Mouse (Mus musculus): ENCODE data around the gene Slc16a5. TPM values are rescaled to one million over a fixed set of nuclear protein-coding genes. Genes with fewer than 3 reads are reported as not detected.

Slc16a5 gene
- polyA plus RNA-seq, 1 experiment from 2014 or later, result 31.5 TPM

DNA sequence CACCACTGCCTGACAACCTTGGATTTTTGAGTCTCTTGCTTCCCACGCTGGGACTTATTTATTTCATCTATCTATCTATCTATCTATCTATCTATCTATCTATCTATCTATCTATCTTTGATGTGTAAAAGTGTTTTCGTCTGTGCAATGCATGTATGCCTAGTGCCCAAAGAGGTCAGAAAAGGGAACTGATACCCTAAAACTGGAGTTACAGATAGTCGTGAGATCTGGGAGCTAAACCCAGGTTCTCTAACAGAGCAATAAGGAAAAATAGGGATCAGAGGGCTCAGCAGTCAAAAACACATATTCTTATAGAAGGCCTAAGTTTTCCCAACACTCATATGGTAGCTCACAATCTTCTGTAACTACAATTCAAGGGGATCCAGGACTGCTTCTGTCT is 57.3 kb downstream of the Slc16a5 start:
- no peaks in the 10 kb centered on the region for H3K27me3 ChIP-seq (ENCODE audit: insufficient read depth, low read length)
- H3K4me1 ChIP-seq (ENCODE audit: insufficient read depth, low read length), result peaks cover 6% of the 10 kb centered on the region; the same call in 1 of the 2 replicates
- 74% methylated on average over 3 of the region's 3 CpGs for WGBS
- no peak overlapping the region for H3K9ac ChIP-seq (replicated peaks; ENCODE audit: low read length)
- H3K27ac ChIP-seq (ENCODE audit: low read length), result no peak overlapping the region
- no peak overlapping the region for H3K4me3 ChIP-seq (ENCODE audit: low read length)
- H3K36me3 ChIP-seq (ENCODE audit: insufficient read depth, low read length), result peaks cover 13% of the 10 kb centered on the region
- H3K9me3 ChIP-seq (ENCODE audit: low read length), result no peaks in the 10 kb centered on the region
- no peak overlapping the region for H3K4me2 ChIP-seq (replicated peaks; ENCODE audit: low read depth, low read length)
- no peak for ATAC-seq (ENCODE audit: low FRiP score, low TSS enrichment)

- Histone ChIP-seq H3K4me1 (ENCODE audit: insufficient read depth, low read length) (0 out of 2 replicates have a peak, but pooled peaks cover 3% of the 10 kb centered on the region), H3K36me3 (ENCODE audit: insufficient read depth, low read length) (peaks cover 15% of the 10 kb centered on the region), H3K27ac (ENCODE audit: low read length) (no peak overlapping the region), H3K9me3 (ENCODE audit: low read length) (no peaks in the 10 kb centered on the region), H3K4me3 (ENCODE audit: low read length) (no peak overlapping the region), H3K27me3 (ENCODE audit: insufficient read depth, low read length) (no peaks in the 10 kb centered on the region), H3K9ac (replicated peaks; ENCODE audit: low read length) (no peak overlapping the region), H3K4me2 (replicated peaks; ENCODE audit: low read depth, low read length) (no peak overlapping the region)
- ATAC-seq (ENCODE audit: low FRiP score, low TSS enrichment), result no peak
- WGBS, result 87% methylated on average over 2 of the region's 2 CpGs
These were observed 57.9 kb downstream of the Slc16a5 start for GRCm38 (mm10) chr11:115520218-115520617.

DNA sequence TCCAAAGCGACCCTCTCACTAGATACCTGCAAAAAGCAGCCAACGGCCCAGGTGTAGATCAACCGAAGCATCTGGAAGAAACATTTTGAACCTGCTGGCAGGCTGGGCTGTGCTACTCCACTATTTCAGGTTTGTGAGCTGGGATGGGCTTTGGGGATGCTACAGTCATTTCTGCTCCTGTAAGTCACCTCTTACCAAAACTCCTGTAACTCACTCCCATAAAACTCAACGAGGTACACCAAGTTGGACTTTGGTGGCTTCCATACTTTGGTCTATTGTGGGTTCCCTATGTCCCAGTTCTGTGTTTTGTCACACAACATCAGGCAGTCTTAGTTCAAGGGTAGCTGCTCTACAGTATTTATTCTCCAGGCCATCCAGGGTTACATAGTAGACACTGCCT is 58.8 kb downstream of the Slc16a5 start:
- no peak overlapping the region for H3K4me2 ChIP-seq (replicated peaks; ENCODE audit: low read depth, low read length)
- whole genome bisulfite sequencing, result 77% methylated on average over 4 of the region's 4 CpGs
- H3K4me1 ChIP-seq (ENCODE audit: insufficient read depth, low read length), result 0 out of 2 replicates have a peak, but pooled peaks cover 3% of the 10 kb centered on the region
- H3K9ac ChIP-seq (replicated peaks; ENCODE audit: low read length), result no peak overlapping the region
- no peak for ATAC-seq (ENCODE audit: low FRiP score, low TSS enrichment)
- H3K27me3 ChIP-seq (ENCODE audit: insufficient read depth, low read length), result no peaks in the 10 kb centered on the region
- no peaks in the 10 kb centered on the region for H3K9me3 ChIP-seq (ENCODE audit: low read length)
- no peak overlapping the region for H3K4me3 ChIP-seq (ENCODE audit: low read length)
- H3K27ac ChIP-seq (ENCODE audit: low read length), result no peak overlapping the region
- peaks cover 23% of the 10 kb centered on the region for H3K36me3 ChIP-seq (ENCODE audit: insufficient read depth, low read length)

GRCm38 (mm10) chr11:115522238-115522637 is 60.0 kb downstream of the Slc16a5 start:
- Histone ChIP-seq H3K9me3 (ENCODE audit: low read length) (no peaks in the 10 kb centered on the region), H3K36me3 (ENCODE audit: insufficient read depth, low read length) (peaks cover 34% of the 10 kb centered on the region), H3K4me2 (replicated peaks; ENCODE audit: low read depth, low read length) (no peak overlapping the region), H3K27me3 (ENCODE audit: insufficient read depth, low read length) (no peaks in the 10 kb centered on the region), H3K4me3 (ENCODE audit: low read length) (no peak overlapping the region), H3K4me1 (ENCODE audit: insufficient read depth, low read length) (0 out of 2 replicates have a peak, but pooled peaks cover 3% of the 10 kb centered on the region), H3K27ac (ENCODE audit: low read length) (no peak overlapping the region), H3K9ac (replicated peaks; ENCODE audit: low read length) (no peak overlapping the region)
- 94% methylated on average over 2 of the region's 2 CpGs for WGBS
- ATAC-seq (ENCODE audit: low FRiP score, low TSS enrichment), result no peak

GRCm38 (mm10) chr11:115522703-115523102 is 60.4 kb downstream of the Slc16a5 start:
- Histone ChIP-seq H3K4me3 (ENCODE audit: low read length) (no peak overlapping the region), H3K36me3 (ENCODE audit: insufficient read depth, low read length) (peaks cover 38% of the 10 kb centered on the region), H3K9ac (replicated peaks; ENCODE audit: low read length) (no peak overlapping the region), H3K4me1 (ENCODE audit: insufficient read depth, low read length) (0 out of 2 replicates have a peak, but pooled peaks cover 3% of the 10 kb centered on the region), H3K9me3 (ENCODE audit: low read length) (no peaks in the 10 kb centered on the region), H3K27ac (ENCODE audit: low read length) (no peak overlapping the region), H3K27me3 (ENCODE audit: insufficient read depth, low read length) (no peaks in the 10 kb centered on the region), H3K4me2 (replicated peaks; ENCODE audit: low read depth, low read length) (no peak overlapping the region)
- 90% methylated on average over 2 of the region's 2 CpGs for WGBS
- no peak for ATAC-seq (ENCODE audit: low FRiP score, low TSS enrichment)

Small RNA genes lying within 50 kb of the gene (microRNA-seq; reads per million reads assigned to microRNA genes)
- not detected for gene Mir3968

Other genes starting within 250 kb of the Slc16a5 start
- gene Grin2c, start 195.2 kb upstream of the Slc16a5 start, polyA plus RNA-seq (2015; fragmentation: Nextera tagmentation; extraction: Ambion mirVana), result not detected in 2 replicates
- 20.0 and 23.6 TPM in 2 replicates for gene Fdxr, start 185.4 kb upstream of the Slc16a5 start, polyA plus RNA-seq (2015; fragmentation: Nextera tagmentation; extraction: Ambion mirVana)
- 0.40 and 0.42 TPM in 2 replicates for gene Fads6, start 164.8 kb upstream of the Slc16a5 start, polyA plus RNA-seq (2015; fragmentation: Nextera tagmentation; extraction: Ambion mirVana)
- gene Otop2, start 155.3 kb upstream of the Slc16a5 start, polyA plus RNA-seq (2015; fragmentation: Nextera tagmentation; extraction: Ambion mirVana), result 0.64 TPM in 1 of 2 replicates, not detected in the other
- 0.05 TPM in 1 of 2 replicates, not detected in the other for gene Ush1g, start 140.4 kb upstream of the Slc16a5 start, polyA plus RNA-seq (2015; fragmentation: Nextera tagmentation; extraction: Ambion mirVana)
- not detected in 2 replicates for gene Otop3, start 127.7 kb upstream of the Slc16a5 start, polyA plus RNA-seq (2015; fragmentation: Nextera tagmentation; extraction: Ambion mirVana)
- gene Hid1, start 94.7 kb upstream of the Slc16a5 start, polyA plus RNA-seq (2015; fragmentation: Nextera tagmentation; extraction: Ambion mirVana), result 7.9 and 8.6 TPM in 2 replicates
- gene Cdr2l, start 80.6 kb upstream of the Slc16a5 start, polyA plus RNA-seq (2015; fragmentation: Nextera tagmentation; extraction: Ambion mirVana), result 7.9 and 10.2 TPM in 2 replicates
- gene Mrpl58, start 58.7 kb upstream of the Slc16a5 start, polyA plus RNA-seq (2015; fragmentation: Nextera tagmentation; extraction: Ambion mirVana), result 195 and 203 TPM in 2 replicates
- 942 and 981 TPM in 2 replicates for gene Atp5h, start 42.5 kb upstream of the Slc16a5 start, polyA plus RNA-seq (2015; fragmentation: Nextera tagmentation; extraction: Ambion mirVana)
- gene Kctd2, start 42.3 kb upstream of the Slc16a5 start, polyA plus RNA-seq (2015; fragmentation: Nextera tagmentation; extraction: Ambion mirVana), result 4.7 and 4.8 TPM in 2 replicates
- 0.12 and 0.35 TPM in 2 replicates for gene Trim80, start 21.9 kb upstream of the Slc16a5 start, polyA plus RNA-seq (2015; fragmentation: Nextera tagmentation; extraction: Ambion mirVana)
- 9.0 and 10.5 TPM in 2 replicates for gene Armc7, start 13.2 kb downstream of the Slc16a5 start, polyA plus RNA-seq (2015; fragmentation: Nextera tagmentation; extraction: Ambion mirVana)
- 77.6 and 82.1 TPM in 2 replicates for gene Nt5c, start 29.4 kb downstream of the Slc16a5 start, polyA plus RNA-seq (2015; fragmentation: Nextera tagmentation; extraction: Ambion mirVana)
- 457 and 461 TPM in 2 replicates for gene Jpt1, start 51.9 kb downstream of the Slc16a5 start, polyA plus RNA-seq (2015; fragmentation: Nextera tagmentation; extraction: Ambion mirVana)
- gene Sumo2, start 73.8 kb downstream of the Slc16a5 start, polyA plus RNA-seq (2015; fragmentation: Nextera tagmentation; extraction: Ambion mirVana), result 939 and 944 TPM in 2 replicates
- gene Nup85, start 102.0 kb downstream of the Slc16a5 start, polyA plus RNA-seq (2015; fragmentation: Nextera tagmentation; extraction: Ambion mirVana), result 180 and 184 TPM in 2 replicates
- gene Mrps7, start 141.5 kb downstream of the Slc16a5 start, polyA plus RNA-seq (2015; fragmentation: Nextera tagmentation; extraction: Ambion mirVana), result 101 and 103 TPM in 2 replicates
- gene Gga3, start 141.6 kb downstream of the Slc16a5 start, polyA plus RNA-seq (2015; fragmentation: Nextera tagmentation; extraction: Ambion mirVana), result 24.5 and 26.8 TPM in 2 replicates
- 42.8 and 47.1 TPM in 2 replicates for gene Mif4gd, start 150.5 kb downstream of the Slc16a5 start, polyA plus RNA-seq (2015; fragmentation: Nextera tagmentation; extraction: Ambion mirVana)
- 51.0 and 56.1 TPM in 2 replicates for gene Slc25a19, start 165.8 kb downstream of the Slc16a5 start, polyA plus RNA-seq (2015; fragmentation: Nextera tagmentation; extraction: Ambion mirVana)
- gene Grb2, start 246.1 kb downstream of the Slc16a5 start, polyA plus RNA-seq (2015; fragmentation: Nextera tagmentation; extraction: Ambion mirVana), result 86.5 and 87.0 TPM in 2 replicates

Data from kidney, embryonic 16.5 days (tissue).